Mouse (Mus musculus): ENCODE results near the gene Sympk. TPM values are rescaled to one million over a fixed set of nuclear protein-coding genes. Genes with fewer than 3 reads are reported as not detected.

The Sympk gene
- total RNA-seq, 2 experiments from 2014 or later, result 118 to 123 TPM

- DNase-seq (ENCODE audit: low spot score in 2 of 2), result peak; percentile 81 to 95
Observed at GRCm38 (mm10) chr7:19006476-19006875, 17.7 kb upstream of the Sympk start.

GRCm38 (mm10) chr7:19007026-19007977, 16.9 kb upstream of the Sympk start:
- no peak for DNase-seq (ENCODE audit: low spot score in 2 of 2)

- DNase-seq (ENCODE audit: low spot score in 2 of 2), result no peak
Observed at GRCm38 (mm10) chr7:19010581-19010980, 13.6 kb upstream of the Sympk start.

GRCm38 (mm10) chr7:19012025-19012621, 12.1 kb upstream of the Sympk start:
- DNase-seq (ENCODE audit: low spot score in 2 of 2), result no peak

- DNase-seq (ENCODE audit: low spot score in 2 of 2), result no peak
Observed at GRCm38 (mm10) chr7:19012882-19013281, 11.3 kb upstream of the Sympk start.

GRCm38 (mm10) chr7:19014452-19014851, 9.7 kb upstream of the Sympk start:
- DNase-seq (ENCODE audit: low spot score in 2 of 2), result no peak

- DNase-seq (ENCODE audit: low spot score in 2 of 2), result no peak
Observed at GRCm38 (mm10) chr7:19016042-19016441, 8.1 kb upstream of the Sympk start.

- DNase-seq (ENCODE audit: low spot score in 2 of 2), result no peak
Observed at GRCm38 (mm10) chr7:19017909-19018308, 6.3 kb upstream of the Sympk start.

- no peak for DNase-seq (ENCODE audit: low spot score in 2 of 2)
Observed at GRCm38 (mm10) chr7:19021048-19021447, 3.1 kb upstream of the Sympk start.

GRCm38 (mm10) chr7:19022189-19022958, 1.8 kb upstream of the Sympk start:
- DNase-seq (ENCODE audit: low spot score in 2 of 2), result no peak

- no peak for DNase-seq (ENCODE audit: low spot score in 2 of 2)
Observed at GRCm38 (mm10) chr7:19023357-19023814, 791 bp upstream of the Sympk start, which contains the start of gene Foxa3. TSS of gene Foxa3 (minus strand) at chr7:19023538.

GRCm38 (mm10) chr7:19024581-19025255, 541 bp downstream of the Sympk start:
- DNase-seq (ENCODE audit: low spot score in 2 of 2), result no peak

GRCm38 (mm10) chr7:19028067-19028466, 3.9 kb downstream of the Sympk start:
- DNase-seq (ENCODE audit: low spot score in 2 of 2), result no peak

GRCm38 (mm10) chr7:19029084-19029653, 5.0 kb downstream of the Sympk start:
- DNase-seq (ENCODE audit: low spot score in 2 of 2), result no peak

- no peak for DNase-seq (ENCODE audit: low spot score in 2 of 2)
Observed at GRCm38 (mm10) chr7:19031641-19032040, 7.5 kb downstream of the Sympk start.

- DNase-seq (ENCODE audit: low spot score in 2 of 2), result no peak
Observed at GRCm38 (mm10) chr7:19044616-19045015, 20.4 kb downstream of the Sympk start.

- DNase-seq (ENCODE audit: low spot score in 2 of 2), result no peak
Observed at GRCm38 (mm10) chr7:19046286-19047069, 22.3 kb downstream of the Sympk start.

- DNase-seq (ENCODE audit: low spot score in 2 of 2), result no peak
Observed at GRCm38 (mm10) chr7:19048006-19048527, 23.9 kb downstream of the Sympk start.

- no peak for DNase-seq (ENCODE audit: low spot score in 2 of 2)
Observed at GRCm38 (mm10) chr7:19049252-19049651, 25.1 kb downstream of the Sympk start.

- no peak for DNase-seq (ENCODE audit: low spot score in 2 of 2)
Observed at GRCm38 (mm10) chr7:19050172-19050571, 26.0 kb downstream of the Sympk start.

Measured in layer of hippocampus, adult 18-20 months (tissue).